Mouse (Mus musculus) small intestine, adult 2 months (tissue): ENCODE measurements around the gene Chd1l. TPM values are rescaled to one million over a fixed set of nuclear protein-coding genes. Genes with fewer than 3 reads are reported as not detected.

Experiments used
- H3K27ac ChIP-seq: fragments of 200-500 bp; 2 replicates; pipeline ENCODE4 v1.5.1; 2012; ENCODE audit warnings: low read depth, low read length, control low read depth, inconsistent platforms; ENCODE audit not compliant: insufficient read depth
- H3K27me3 ChIP-seq: fragments of 200-500 bp; 2 replicates; pipeline ENCODE4 v1.6.1; 2012; ENCODE audit warnings: mild to moderate bottlenecking, moderate library complexity, low read length, inconsistent platforms; ENCODE audit not compliant: control insufficient read depth, insufficient read depth
- H3K36me3 ChIP-seq: fragments of 200-500 bp; 2 replicates; pipeline ENCODE4 v1.6.1; 2012; ENCODE audit warnings: mild to moderate bottlenecking, low read length, control low read depth, inconsistent platforms; ENCODE audit not compliant: control insufficient read depth, insufficient read depth
- H3K4me1 ChIP-seq: fragments of 200-500 bp; 2 replicates; pipeline ENCODE4 v1.6.1; 2012; ENCODE audit warnings: low read length, inconsistent platforms, mixed read lengths; ENCODE audit not compliant: control insufficient read depth, insufficient read depth, insufficient read length
- H3K4me3 ChIP-seq: fragments of 200-500 bp; 2 replicates; pipeline ENCODE4 v1.5.1; 2012; ENCODE audit warnings: low read depth, mild to moderate bottlenecking, control low read depth, inconsistent platforms, low read length, moderate library complexity
- CTCF ChIP-seq: fragments of 200-500 bp; IDR thresholded peaks from 2 replicates; pipeline ENCODE4 v1.5.1; 2012; ENCODE audit warnings: low read depth, mild to moderate bottlenecking, control low read depth, inconsistent platforms, low read length, moderate library complexity, mixed read lengths; ENCODE audit not compliant: insufficient replicate concordance, insufficient read length; ENCODE audit errors: extremely low read depth
- POLR2A ChIP-seq: fragments of 200-500 bp; IDR thresholded peaks from 2 replicates; pipeline ENCODE4 v1.6.1; 2012; ENCODE audit warnings: low read depth, mild to moderate bottlenecking, control low read depth, inconsistent platforms, low read length, moderate library complexity
- WGBS: fragments of 180-500 bp; shearing (Covaris S2); methylation state at CpG from one replicate; pipeline ENCODE4 v1.1.7; 2018; 5-methylcytosine and 5-hydroxymethylcytosine counted together
- polyA plus RNA-seq: library from polyadenylated mRNA; depleted of rRNA; stranded (reverse); fragments of >200 nt; gene quantifications from 2 replicates; pipeline ENCODE4 v1.2.3, GENCODE M21; 2012

Chd1l gene
- polyA plus RNA-seq, 1 experiment: 2.3 TPM

DNA sequence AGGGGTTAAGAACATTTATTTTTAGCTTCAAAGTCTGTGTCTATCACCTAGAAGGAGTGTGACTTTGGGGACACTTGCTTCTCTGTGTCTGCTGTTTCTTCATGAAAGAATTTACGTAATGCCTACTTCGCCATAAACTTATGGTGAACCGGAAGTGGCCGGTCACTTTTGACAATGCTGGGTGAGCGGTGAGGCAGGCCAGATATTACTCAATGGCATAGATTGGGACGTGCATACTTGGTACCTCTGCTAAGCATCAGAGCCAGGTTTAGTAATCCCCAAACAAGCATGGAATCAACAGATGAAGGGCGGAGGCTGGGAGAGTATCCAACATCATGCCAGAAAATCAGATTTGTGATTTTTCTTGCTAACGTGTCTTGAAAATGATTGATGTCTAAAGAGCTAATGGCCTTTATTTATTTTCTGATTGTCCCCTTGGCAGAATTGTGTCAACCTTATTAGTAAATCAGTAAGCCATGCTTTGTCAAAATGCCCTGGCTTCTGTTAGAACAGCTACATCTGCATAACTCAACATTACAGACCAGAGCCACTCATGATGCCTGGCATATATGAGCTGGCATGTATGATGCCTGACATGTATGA lies 21.4 kb upstream of the Chd1l start:
- peaks cover 15% of the 10 kb centered on the region; the same call in 1 of the 2 replicates for H3K4me1 ChIP-seq
- H3K27me3 ChIP-seq: no peaks in the 10 kb centered on the region
- TF ChIP-seq POLR2A (no peak), CTCF (no peak)
- H3K36me3 ChIP-seq: peaks cover 12% of the 10 kb centered on the region
- H3K27ac ChIP-seq: no peak overlapping the region
- no peak overlapping the region for H3K4me3 ChIP-seq
- WGBS: 88% methylated on average over 8 of the region's 8 CpGs

DNA sequence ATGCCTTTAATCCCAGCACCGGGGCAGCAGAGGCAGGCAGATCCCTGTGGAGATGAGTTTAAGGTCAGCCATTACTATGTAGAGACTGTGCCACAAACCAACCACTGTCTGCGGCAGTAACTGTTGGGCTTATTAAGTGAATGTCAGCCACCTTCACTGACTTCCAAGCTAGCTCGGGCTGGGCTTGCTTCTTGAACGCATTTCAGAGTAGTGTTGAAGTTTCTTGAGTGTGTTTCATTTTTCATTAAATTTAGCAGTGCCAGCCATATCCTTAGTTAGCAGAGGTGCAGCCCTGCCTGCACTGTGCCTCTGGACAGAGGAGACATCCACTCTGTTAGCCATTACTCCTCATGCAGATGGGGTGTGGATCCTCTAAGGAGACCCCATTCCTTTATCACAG lies 20.7 kb upstream of the Chd1l start:
- Histone ChIP-seq H3K4me3 (peak overlapping the region; percentile 27; the same call in 1 of the 2 replicates), H3K27me3 (no peaks in the 10 kb centered on the region), H3K36me3 (peaks cover 8% of the 10 kb centered on the region), H3K27ac (no peak overlapping the region), H3K4me1 (peaks cover 13% of the 10 kb centered on the region; the same call in 1 of the 2 replicates)
- WGBS: 93% methylated on average over 4 of the region's 4 CpGs
- no peak for TF ChIP-seq POLR2A
- no peak for TF ChIP-seq CTCF

DNA sequence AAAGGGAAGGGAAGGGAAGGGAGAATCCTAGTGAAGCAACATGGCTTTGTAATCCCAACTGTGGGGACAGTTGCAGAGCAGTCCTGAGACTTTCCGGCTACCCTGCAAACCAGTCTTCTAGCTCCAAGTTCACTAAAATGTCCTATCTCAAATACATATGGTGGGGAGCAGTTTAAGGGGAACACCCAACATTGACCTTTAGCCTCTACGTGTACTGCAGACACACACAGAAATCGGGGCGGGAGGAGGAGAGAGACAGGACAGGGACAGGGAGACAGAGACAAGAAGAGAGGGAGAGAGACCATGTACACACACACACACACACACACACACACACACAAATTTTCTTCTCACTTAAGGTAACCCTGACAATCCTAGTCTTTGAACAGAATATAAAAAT lies 19.9 kb upstream of the Chd1l start:
- 40% methylated on average over 4 of the region's 4 CpGs for WGBS

DNA sequence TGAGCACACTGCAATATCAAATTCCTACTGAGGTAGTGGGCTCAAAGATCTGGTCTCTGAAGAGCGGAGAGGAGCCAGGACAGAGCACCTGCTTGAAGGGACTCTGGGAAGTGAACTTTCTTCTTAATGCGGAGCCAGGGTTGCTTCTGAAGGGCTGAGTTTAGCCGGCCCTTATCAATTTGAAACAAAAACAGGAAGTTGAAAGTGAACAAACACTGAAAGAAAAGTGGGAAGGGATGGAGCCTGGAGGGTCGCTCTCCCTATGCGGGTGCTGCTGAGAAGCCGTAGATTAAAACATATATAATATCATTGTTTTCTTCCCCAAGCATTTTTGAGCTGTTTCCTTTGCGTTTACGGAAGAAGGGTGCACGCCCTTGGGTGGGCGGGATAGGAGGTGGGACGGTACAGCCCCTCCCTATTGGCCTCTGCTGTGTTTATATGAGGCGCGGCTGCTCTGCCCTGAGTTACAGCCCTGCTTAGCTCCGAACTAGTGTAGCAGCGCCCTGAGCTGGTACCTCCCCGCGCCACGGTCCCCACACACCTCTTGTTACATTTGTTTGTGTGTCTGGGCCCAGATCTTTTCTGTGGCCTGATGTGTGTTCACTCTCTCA lies 18.5 kb upstream of the Chd1l start, which contains the start of gene Fmo5:
Gene Fmo5 (plus strand): TSS at position 414 of the 611 bp plus-strand sequence.
- WGBS: under 1% methylated on average over 18 of the region's 18 CpGs
- H3K4me1 ChIP-seq: peaks cover 20% of the 10 kb centered on the region; the same call in 1 of the 2 replicates
- H3K27ac ChIP-seq: peak within 1 kb of the TSS; percentile 84
- peak within 1 kb of the TSS; percentile 58 for H3K4me3 ChIP-seq
- peaks cover 3% of the 10 kb centered on the region; the same call in 1 of the 2 replicates for H3K36me3 ChIP-seq
- TF ChIP-seq CTCF (0 out of 2 replicates have a peak, but pooled peaks have one; percentile 0), POLR2A (peak; percentile 96)
- no peaks in the 10 kb centered on the region for H3K27me3 ChIP-seq

More for the DNA sequence above, 19.9 kb upstream of the Chd1l start:
- TF ChIP-seq POLR2A (no peak), CTCF (no peak)
- Histone ChIP-seq H3K27me3 (no peaks in the 10 kb centered on the region), H3K4me1 (peaks cover 13% of the 10 kb centered on the region; the same call in 1 of the 2 replicates), H3K4me3 (peak overlapping the region; percentile 56), H3K36me3 (peaks cover 3% of the 10 kb centered on the region; the same call in 1 of the 2 replicates), H3K27ac (peak overlapping the region; percentile 84)

DNA sequence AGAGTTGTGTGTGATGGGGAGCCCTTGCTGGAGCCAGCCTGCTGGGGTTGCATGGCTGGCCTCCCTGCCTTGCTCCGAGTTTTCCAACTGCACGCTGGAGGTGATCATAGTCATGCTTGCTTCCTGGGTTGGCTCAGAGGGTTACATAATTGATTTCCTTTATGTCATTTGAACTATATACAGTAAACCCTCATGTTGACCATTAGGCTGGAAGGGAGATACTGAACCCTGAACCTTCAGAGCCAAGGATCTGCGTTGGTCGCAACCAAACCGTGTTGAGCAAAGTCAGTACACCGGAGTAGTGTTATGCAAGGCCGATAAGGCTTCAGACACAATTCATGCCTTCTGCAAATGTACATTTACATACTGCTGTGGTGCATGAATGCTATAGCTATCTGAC lies 17.9 kb upstream of the Chd1l start:
- no peak overlapping the region for H3K4me3 ChIP-seq

DNA sequence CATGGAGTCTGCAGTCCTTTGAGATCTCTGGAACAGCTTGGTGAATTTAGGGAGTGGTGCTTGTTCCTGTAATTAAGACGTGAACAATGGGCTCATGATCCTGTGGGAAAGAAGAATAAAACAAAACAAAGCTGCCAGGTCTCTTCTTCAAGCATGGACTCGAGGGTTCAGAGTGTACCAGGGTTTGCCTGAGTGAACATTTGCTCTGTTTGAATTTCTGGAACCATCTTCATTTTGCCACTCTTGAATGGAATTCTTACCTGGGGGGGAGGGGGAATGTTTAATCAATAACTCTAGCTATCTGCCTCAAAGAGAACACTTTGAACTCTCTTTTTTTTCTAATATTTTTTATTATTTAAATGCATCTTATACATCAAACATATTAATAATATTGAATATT lies 14.6 kb upstream of the Chd1l start:
- Histone ChIP-seq H3K4me3 (no peak overlapping the region), H3K4me1 (peaks cover 15% of the 10 kb centered on the region; the same call in 1 of the 2 replicates), H3K27me3 (no peaks in the 10 kb centered on the region), H3K36me3 (no peaks in the 10 kb centered on the region), H3K27ac (no peak overlapping the region)
- WGBS: 24% methylated on average over 2 of the region's 2 CpGs
- TF ChIP-seq CTCF (no peak), POLR2A (no peak)

More for the DNA sequence above, 17.9 kb upstream of the Chd1l start:
- Histone ChIP-seq H3K27me3 (no peaks in the 10 kb centered on the region), H3K27ac (peak overlapping the region; percentile 65), H3K36me3 (peaks cover 3% of the 10 kb centered on the region; the same call in 1 of the 2 replicates), H3K4me1 (peaks cover 20% of the 10 kb centered on the region; the same call in 1 of the 2 replicates)
- no peak for TF ChIP-seq CTCF
- no peak for TF ChIP-seq POLR2A
- 22% methylated on average over 7 of the region's 7 CpGs for WGBS

DNA sequence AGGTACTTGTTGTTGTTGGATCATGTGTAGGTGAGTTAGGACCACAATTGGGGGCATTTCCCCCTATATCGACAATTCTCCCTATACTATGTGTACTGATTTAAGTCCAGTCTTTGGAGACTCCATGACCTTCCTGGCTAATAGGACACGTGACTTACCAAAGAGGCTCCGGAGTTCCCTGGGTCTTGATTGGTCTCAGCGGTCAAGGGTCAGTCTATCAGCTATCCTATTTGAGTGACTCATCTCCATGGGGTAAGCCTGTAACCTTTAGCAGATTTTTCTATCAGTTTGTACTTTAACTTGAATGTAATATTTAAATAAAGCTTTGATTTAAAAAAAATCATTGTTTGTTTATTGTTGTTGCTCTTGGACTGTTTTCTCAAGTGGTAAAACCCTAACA lies 10.7 kb upstream of the Chd1l start:
- Histone ChIP-seq H3K27ac (peak overlapping the region; percentile 39; the same call in 1 of the 2 replicates), H3K4me3 (no peak overlapping the region), H3K36me3 (no peaks in the 10 kb centered on the region), H3K4me1 (peaks cover 21% of the 10 kb centered on the region), H3K27me3 (no peaks in the 10 kb centered on the region)
- TF ChIP-seq POLR2A (no peak), CTCF (no peak)
- 33% methylated on average over 4 of the region's 4 CpGs for WGBS
